Mouse (Mus musculus): ENCODE results near the gene Slc35g3.

DNA sequence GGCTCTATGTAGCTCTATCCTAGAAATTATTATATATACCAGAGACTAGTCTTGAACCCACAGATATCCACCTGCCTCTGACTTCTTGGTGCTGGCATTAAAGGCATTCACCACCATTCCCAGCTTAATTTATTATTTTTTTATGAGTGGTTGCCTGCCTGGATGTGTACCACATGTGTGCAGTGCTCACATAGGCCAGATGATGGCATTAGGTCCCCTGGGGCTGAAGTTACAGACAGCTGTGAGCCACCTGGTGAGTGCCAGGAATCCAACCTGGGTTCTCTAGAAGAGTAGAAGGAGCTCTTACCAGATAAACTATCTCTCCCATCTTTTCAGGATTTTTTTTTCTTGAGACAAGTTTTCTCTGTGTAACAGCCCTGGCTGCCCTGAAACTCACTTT lies 48.5 kb upstream of the Slc35g3 start:
- no peak for TF ChIP-seq CTCF (IDR thresholded peaks at IDR 0.05; ENCODE audit: extremely low read depth, insufficient read length, insufficient replicate concordance, low read depth, low read length)
- no peak for TF ChIP-seq POLR2A (IDR thresholded peaks at IDR 0.05; ENCODE audit: low read depth, low read length)
